Mouse (Mus musculus) left cerebral cortex, postnatal 10 days (tissue): ENCODE data around the gene Kmt2a. TPM values are rescaled to one million over a fixed set of nuclear protein-coding genes. Genes with fewer than 3 reads are reported as not detected.
A peak's percentile ranks its signal among the peaks of the same experiment; 100 is the strongest.
"Not testable (repeated sequence)": the region's sequence is repeated elsewhere in the genome, so short reads cannot be mapped to it uniquely, and the experiment has no call there.

ENCODE experiments used
- DNase-seq, 2 experiments: peaks; one replicate each; pipeline ENCODE4 v3.0.0; 2021 to 2022; ENCODE audit warnings: low spot score in 2 of 2, mixed read lengths in 1 of 2; ENCODE audit errors: extremely low spot score in 1 of 2
- intact Hi-C: fragments of 180-260 bp; cut with DNase I; formaldehyde crosslinking; loops from one replicate; pipeline ENCODE4 v1.15.1; 2025
- total RNA-seq, 2 experiments: library from RNA; stranded (reverse); gene quantifications; 2 replicates each; pipeline ENCODE4 v1.2.3; 2021

Kmt2a gene
- total RNA-seq, 2 experiments from 2014 or later: 43.2 to 49.7 TPM

- no peak for DNase-seq
- intact Hi-C loops: no loop called here
Observed at GRCm38 (mm10) chr9:44792842-44793241, 88.3 kb downstream of the Kmt2a start.

DNA sequence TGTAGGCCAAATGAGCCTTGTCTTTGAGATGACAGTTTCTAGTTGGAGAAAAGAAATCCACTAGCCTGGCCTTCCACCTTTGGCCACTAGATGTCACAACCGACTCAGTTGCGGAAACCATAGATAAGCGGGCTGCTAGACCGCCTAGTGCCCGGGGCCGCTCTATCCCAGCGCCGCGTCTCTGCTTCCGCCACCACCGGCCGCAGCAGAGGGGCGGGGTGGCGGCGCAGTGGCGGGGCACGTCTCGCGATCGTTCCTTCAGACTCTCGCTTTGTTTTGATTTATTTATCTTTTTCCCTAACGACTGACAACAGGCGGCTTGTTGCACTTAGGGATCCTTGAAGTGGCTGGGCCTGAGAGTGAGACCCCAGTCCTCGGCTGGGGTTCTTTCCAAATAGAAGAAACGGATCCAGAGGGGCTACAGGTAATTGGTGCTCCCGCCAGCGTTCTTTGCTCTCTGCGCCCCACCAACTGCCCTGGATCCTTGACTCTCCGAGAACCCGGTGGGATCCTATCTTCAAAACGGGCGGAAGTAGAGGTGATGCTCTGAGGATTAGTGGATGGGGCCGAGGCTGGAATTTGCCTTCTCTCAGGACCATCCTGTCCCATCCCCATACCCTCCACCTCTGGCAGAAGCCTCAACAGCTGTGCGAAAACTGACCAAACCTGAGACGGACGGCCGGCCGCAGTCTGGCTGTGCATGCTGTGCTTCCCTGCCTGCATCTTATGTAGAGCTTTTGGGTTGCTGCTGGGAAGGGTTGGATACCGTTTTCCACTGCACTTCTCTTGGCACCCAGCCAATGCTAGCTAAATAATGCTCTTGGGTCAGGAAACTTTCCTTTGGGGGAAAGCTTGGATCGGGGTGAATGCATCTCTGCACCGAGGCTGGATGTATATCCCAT, 108.1 kb downstream of the Kmt2a start:
- intact Hi-C loops: no loop called here
- DNase-seq: peak; percentile 93 to 97

DNA sequence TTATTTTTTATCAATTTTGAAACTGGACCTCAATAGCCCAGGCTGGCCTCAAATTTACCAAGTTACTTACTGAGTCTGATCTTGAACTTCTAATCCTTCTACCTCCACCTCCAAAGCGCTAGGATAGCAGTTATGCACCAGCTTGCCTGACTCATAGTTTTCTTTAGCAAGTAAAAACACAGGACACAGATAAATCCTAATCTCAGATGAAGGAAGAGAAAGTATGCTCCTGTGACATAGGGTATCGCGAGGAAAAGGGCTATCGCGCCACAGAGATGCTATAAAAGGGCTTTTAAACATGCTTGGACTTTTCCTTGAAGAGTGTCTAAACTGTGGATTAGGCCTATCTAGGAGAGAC, 108.7 kb downstream of the Kmt2a start:
- DNase-seq: no peak
- intact Hi-C loops: no loop called here

- DNase-seq: no peak
- intact Hi-C loops: no loop called here
Observed at GRCm38 (mm10) chr9:44771376-44771775, 109.7 kb downstream of the Kmt2a start.

DNA sequence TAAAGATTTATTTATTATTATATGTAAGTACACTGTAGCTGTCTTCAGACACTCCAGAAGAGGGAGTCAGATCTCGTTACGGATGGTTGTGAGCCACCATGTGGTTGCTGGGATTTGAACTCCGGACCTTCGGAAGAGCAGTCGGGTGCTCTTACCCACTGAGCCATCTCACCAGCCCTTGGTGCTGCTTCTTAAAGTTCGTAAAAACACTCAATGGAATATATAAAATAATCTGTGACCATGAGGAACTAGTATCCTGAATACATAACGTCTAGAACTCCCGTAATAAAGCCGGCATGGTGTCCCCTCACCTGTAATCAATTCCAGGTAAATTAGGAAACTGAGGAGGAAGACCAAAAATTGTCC, 113.1 kb downstream of the Kmt2a start:
- intact Hi-C loops, DNase-seq: not testable (repeated sequence)

DNA sequence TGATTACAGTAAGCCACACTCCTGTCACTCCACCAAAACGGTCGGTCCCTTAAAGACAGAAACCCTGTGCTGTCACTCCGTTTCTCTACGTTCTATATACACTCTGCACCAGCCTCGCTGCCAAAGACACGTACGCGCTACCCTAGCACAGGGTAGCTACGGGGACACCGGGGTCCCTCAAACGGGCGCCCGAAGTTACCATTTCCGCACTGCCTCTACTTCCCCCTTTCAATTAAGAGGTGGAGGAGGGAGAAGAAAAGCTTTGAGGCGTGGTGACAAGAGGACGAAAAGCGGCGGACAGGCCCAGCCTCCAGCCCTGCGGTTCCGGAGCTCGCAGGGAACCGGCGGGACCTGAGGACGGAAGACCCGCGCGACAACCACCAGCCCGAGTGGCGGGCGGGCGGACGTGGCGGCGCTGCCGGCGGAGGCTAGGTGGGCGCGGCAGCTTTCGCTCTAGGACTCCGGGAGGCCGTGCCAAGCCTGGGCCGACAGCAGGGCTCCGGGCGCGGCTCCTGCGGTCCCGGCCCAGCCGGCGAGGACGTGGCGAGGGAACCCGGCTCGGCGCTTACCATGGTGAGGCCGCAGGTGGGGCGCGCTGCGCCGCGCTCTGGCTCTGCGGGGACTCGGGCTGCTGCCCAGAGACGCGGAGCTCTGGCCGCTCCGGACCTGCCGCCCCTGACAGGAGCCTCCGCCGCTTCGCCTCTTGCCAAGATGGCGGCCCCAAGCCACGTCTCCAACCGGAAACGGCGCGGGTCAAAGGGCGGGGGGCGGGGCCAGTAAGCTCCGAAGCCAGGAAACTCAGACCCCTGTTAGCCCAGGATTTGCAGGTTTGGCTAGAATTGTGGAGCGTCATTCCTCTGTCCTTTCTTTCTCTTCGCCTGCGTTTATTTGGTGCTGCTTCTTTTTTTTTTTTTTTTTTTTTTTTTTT, 113.7 kb downstream of the Kmt2a start, which contains the start of the genes Arcn1 and Ift46:
TSS of gene Arcn1 (minus strand) at position 745 of the 928 bp plus-strand sequence.
TSS of gene Ift46 (plus strand) at position 808 of the 928 bp plus-strand sequence.
- intact Hi-C loops: no loop called here
- peak; percentile 76 to 89 for DNase-seq

DNA sequence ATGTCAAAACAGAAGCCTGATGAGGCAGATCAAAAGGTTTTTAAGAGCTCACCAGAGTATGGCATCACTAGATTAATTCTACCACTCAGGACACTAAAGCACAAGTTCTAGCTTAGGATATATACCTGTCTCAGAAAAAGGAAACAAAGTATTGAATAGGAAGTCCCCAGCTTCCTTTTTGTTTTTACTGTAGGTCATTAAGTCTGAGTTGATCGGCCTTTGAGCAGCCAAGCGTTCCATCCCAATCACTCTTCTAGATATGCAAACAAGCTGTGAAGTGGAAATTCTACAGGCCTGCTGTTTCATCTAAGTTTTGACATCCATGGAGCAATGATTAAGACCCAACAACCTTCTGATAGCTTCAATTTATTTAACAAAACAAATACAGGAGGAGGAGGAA, 120.2 kb downstream of the Kmt2a start:
- no peak for DNase-seq
- intact Hi-C loops: no loop called here

Other genes starting within 250 kb of the Kmt2a start
- gene Treh, start 208.1 kb downstream of the Kmt2a start, total RNA-seq: not detected
- 10 to 100 TPM; 82.6 to 89.0 TPM for gene Phldb1, start 146.1 kb downstream of the Kmt2a start, total RNA-seq
- gene Arcn1, start 113.5 kb downstream of the Kmt2a start, total RNA-seq: 100 to 1,000 TPM; 103 to 113 TPM
- gene Ift46, start 113.4 kb downstream of the Kmt2a start, total RNA-seq: 10 to 100 TPM; 75.4 to 78.2 TPM
- 10 to 100 TPM; 31.3 to 31.6 TPM for gene Tmem25, start 82.0 kb downstream of the Kmt2a start, total RNA-seq
- 1 to 10 TPM; 1.2 to 1.4 TPM for gene Ttc36, start 78.2 kb downstream of the Kmt2a start, total RNA-seq
- gene Atp5l, start 39.4 kb upstream of the Kmt2a start, total RNA-seq: 100 to 1,000 TPM; 377 to 378 TPM
- 100 to 1,000 TPM in 1 of 2 experiments, 10 to 100 TPM in 1; 96.1 to 101 TPM for gene Ube4a, start 84.3 kb upstream of the Kmt2a start, total RNA-seq
- gene Cd3g, start 99.1 kb upstream of the Kmt2a start, total RNA-seq: not detected
- not detected for gene Cd3d, start 100.5 kb upstream of the Kmt2a start, total RNA-seq
- gene Cd3e, start 128.3 kb upstream of the Kmt2a start, total RNA-seq: not detected
- 1 to 10 TPM in 1 of 2 experiments, under 1 TPM in 1; 0.95 to 1.4 TPM for gene Mpzl2, start 158.5 kb upstream of the Kmt2a start, total RNA-seq
- gene Mpzl3, start 173.9 kb upstream of the Kmt2a start, total RNA-seq: 1 to 10 TPM; 3.1 to 4.5 TPM
- 1 to 10 TPM in 1 of 2 experiments, under 1 TPM in 1; 0.88 to 1.1 TPM for gene Jaml, start 197.9 kb upstream of the Kmt2a start, total RNA-seq
- 10 to 100 TPM; 89.1 to 97.5 TPM for gene Scn2b, start 236.5 kb upstream of the Kmt2a start, total RNA-seq